Mouse (Mus musculus) embryonic facial prominence, embryonic 12.5 days (tissue): ENCODE measurements at regions not wholly inside any gene's neighbourhood (a gene's known extent, or its start where the extent isn't known, plus 50 kb on each side); places are given as distances from the start of the nearest gene placed in this dataset.

Source experiments
- ATAC-seq: fragments of 200-750 bp; cut with Nextera tagmentation; 2 replicates; pipeline ENCODE4 v1.8.0; 2017; ENCODE audit not compliant: insufficient number of reproducible peaks, insufficient read depth, low FRiP score, low TSS enrichment
- H3K27ac ChIP-seq: fragments of 300-500 bp; sonication (generic); 2 replicates; pipeline ENCODE4 v1.5.1; 2016; ENCODE audit warnings: mild to moderate bottlenecking
- H3K27me3 ChIP-seq: fragments of 300-500 bp; sonication (generic); 2 replicates; pipeline ENCODE4 v1.6.1; 2016; ENCODE audit warnings: mild to moderate bottlenecking, moderate library complexity
- H3K36me3 ChIP-seq: fragments of 300-500 bp; sonication (generic); 2 replicates; pipeline ENCODE4 v1.6.1; 2016; ENCODE audit warnings: mild to moderate bottlenecking
- H3K4me1 ChIP-seq: fragments of 300-500 bp; sonication (generic); 2 replicates; pipeline ENCODE4 v1.6.1; 2016
- H3K4me2 ChIP-seq: fragments of 300-500 bp; sonication (generic); replicated peaks from 2 replicates; pipeline ENCODE4 v1.6.1; 2016; ENCODE audit warnings: mild to moderate bottlenecking, moderate library complexity
- H3K4me3 ChIP-seq: fragments of 300-500 bp; sonication (generic); 2 replicates; pipeline ENCODE4 v1.5.1; 2016; ENCODE audit warnings: mild to moderate bottlenecking
- H3K9ac ChIP-seq: fragments of 300-500 bp; sonication (generic); 2 replicates; pipeline ENCODE4 v1.6.1; 2016; ENCODE audit warnings: mild to moderate bottlenecking, moderate library complexity
- H3K9me3 ChIP-seq: fragments of 300-500 bp; sonication (generic); 2 replicates; pipeline ENCODE4 v1.6.1; 2016; ENCODE audit warnings: mild to moderate bottlenecking, moderate library complexity
- WGBS: fragments of 180-500 bp; shearing (Covaris S2); methylation state at CpG from one replicate; pipeline ENCODE4 v1.1.7; 2016; 5-methylcytosine and 5-hydroxymethylcytosine counted together

DNA sequence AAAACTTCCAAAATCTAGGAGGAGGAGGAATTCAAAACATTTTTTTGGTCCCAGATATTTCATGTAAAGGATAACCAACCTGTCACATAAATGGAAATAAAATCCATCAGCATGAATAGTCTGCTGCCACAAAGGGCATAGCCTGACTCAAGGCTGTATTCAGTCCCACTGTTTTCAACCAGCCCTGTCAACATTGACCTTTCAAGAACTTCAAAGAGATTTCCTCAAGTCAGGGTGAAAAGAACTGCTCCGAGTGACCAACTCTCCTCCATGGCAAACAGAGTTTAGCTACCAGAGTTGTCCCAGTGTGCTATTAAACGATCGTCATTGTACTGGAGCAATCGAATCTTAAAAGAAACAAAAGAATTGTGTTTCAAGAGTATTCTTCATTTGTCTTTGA is 606.5 kb upstream of the Arid1b start:
- no peaks in the 10 kb centered on the region for H3K27me3 ChIP-seq
- no peak overlapping the region for H3K9ac ChIP-seq
- H3K4me2 ChIP-seq: no peak overlapping the region
- no peaks in the 10 kb centered on the region for H3K4me1 ChIP-seq
- no peaks in the 10 kb centered on the region for H3K9me3 ChIP-seq
- no peaks in the 10 kb centered on the region for H3K36me3 ChIP-seq
- H3K4me3 ChIP-seq: no peak overlapping the region
- no peak overlapping the region for H3K27ac ChIP-seq
- ATAC-seq: no peak
- 78% methylated on average over 4 of the region's 4 CpGs for WGBS

- Histone ChIP-seq H3K4me1 (no peaks in the 10 kb centered on the region), H3K9ac (no peak overlapping the region), H3K27ac (no peak overlapping the region), H3K4me2 (no peak overlapping the region), H3K27me3 (no peaks in the 10 kb centered on the region), H3K9me3 (no peaks in the 10 kb centered on the region), H3K4me3 (no peak overlapping the region), H3K36me3 (no peaks in the 10 kb centered on the region)
- ATAC-seq: no peak
- WGBS: 86% methylated on average over 4 of the region's 4 CpGs
These were observed 604.1 kb upstream of the Arid1b start for GRCm38 (mm10) chr17:4390012-4390411.

- Histone ChIP-seq H3K4me1 (no peaks in the 10 kb centered on the region), H3K27me3 (no peaks in the 10 kb centered on the region), H3K36me3 (no peaks in the 10 kb centered on the region), H3K9me3 (no peaks in the 10 kb centered on the region), H3K27ac (no peak overlapping the region), H3K9ac (no peak overlapping the region), H3K4me2 (no peak overlapping the region), H3K4me3 (no peak overlapping the region)
- no peak for ATAC-seq
These were observed 603.6 kb upstream of the Arid1b start for GRCm38 (mm10) chr17:4390577-4390976.

DNA sequence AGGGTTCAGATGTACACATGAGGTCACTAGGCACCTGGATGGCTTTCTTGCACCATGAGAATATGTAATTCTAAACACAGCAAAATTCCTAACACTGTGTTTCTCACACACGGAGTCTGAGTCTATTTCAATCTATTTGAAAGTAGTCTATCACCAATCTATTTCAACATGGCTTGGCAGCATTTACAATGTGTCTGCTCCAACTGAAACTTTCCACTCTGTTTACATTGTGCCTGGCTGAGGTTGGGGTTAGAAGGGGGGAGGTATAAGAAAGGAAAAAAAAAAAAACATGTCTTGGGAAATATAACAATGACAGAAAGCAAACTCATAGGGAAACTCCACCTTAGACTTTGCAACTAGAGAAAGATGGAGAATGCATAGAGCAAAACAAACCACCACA is 602.9 kb upstream of the Arid1b start:
- Histone ChIP-seq H3K27me3 (no peaks in the 10 kb centered on the region), H3K9me3 (no peaks in the 10 kb centered on the region), H3K4me3 (no peak overlapping the region), H3K9ac (no peak overlapping the region), H3K4me2 (no peak overlapping the region), H3K27ac (no peak overlapping the region), H3K4me1 (no peaks in the 10 kb centered on the region), H3K36me3 (no peaks in the 10 kb centered on the region)
- ATAC-seq: no peak
- WGBS: 65% methylated on average over 1 of the region's 1 CpGs

- no peaks in the 10 kb centered on the region for H3K36me3 ChIP-seq
- no peaks in the 10 kb centered on the region for H3K27me3 ChIP-seq
- H3K9me3 ChIP-seq: no peaks in the 10 kb centered on the region
- no peak for ATAC-seq
- 70% methylated on average over 5 of the region's 5 CpGs for WGBS
- H3K4me3 ChIP-seq: no peak overlapping the region
- no peak overlapping the region for H3K27ac ChIP-seq
- no peaks in the 10 kb centered on the region for H3K4me1 ChIP-seq
- no peak overlapping the region for H3K9ac ChIP-seq
- H3K4me2 ChIP-seq: no peak overlapping the region
These were observed 598.0 kb upstream of the Arid1b start for GRCm38 (mm10) chr17:4396119-4396518.

- H3K9ac ChIP-seq: no peak overlapping the region
- no peak overlapping the region for H3K27ac ChIP-seq
- H3K4me2 ChIP-seq: no peak overlapping the region
- no peaks in the 10 kb centered on the region for H3K36me3 ChIP-seq
- no peaks in the 10 kb centered on the region for H3K27me3 ChIP-seq
- no peaks in the 10 kb centered on the region for H3K4me1 ChIP-seq
- WGBS: 83% methylated on average over 5 of the region's 5 CpGs
- H3K4me3 ChIP-seq: no peak overlapping the region
- ATAC-seq: no peak
- no peaks in the 10 kb centered on the region for H3K9me3 ChIP-seq
These were observed 576.4 kb upstream of the Arid1b start for GRCm38 (mm10) chr17:4417686-4418085.

DNA sequence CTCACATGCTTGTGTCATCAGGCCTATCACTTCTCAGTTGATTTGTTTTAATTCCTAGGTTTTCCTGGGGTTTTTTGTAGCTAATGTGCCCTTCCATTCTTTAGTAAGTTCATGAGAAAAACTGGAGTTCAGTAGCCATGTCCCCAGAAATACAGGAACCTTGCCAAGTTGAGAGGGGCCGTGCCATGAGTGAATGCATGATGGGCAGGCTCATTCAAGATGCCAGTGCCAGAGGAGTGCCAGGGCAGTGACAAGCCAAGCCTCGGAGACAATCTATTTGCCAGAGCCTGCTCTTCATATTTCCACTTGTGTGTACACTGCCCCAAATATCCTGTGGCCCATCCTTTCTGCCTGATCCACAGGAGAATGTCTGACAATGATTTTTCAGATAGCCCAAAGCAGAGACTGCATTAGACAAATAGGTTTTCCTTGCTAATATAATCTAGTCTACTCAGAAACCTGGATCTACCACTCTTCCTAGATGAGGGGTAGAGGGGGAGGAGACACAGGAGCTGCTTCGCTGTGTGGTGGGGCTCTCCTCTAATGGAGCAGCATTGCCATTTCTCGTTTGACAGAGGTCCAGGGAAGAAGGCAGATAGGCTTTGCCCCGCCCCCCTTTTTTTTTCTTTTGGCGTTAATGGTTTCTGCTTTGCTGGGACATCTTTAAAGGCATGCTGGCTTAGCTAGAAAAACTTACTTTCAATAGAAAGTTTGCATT is 569.5 kb upstream of the Arid1b start:
- no peaks in the 10 kb centered on the region for H3K27me3 ChIP-seq
- WGBS: 62% methylated on average over 6 of the region's 6 CpGs
- H3K9me3 ChIP-seq: no peaks in the 10 kb centered on the region
- no peak overlapping the region for H3K4me3 ChIP-seq
- H3K36me3 ChIP-seq: no peaks in the 10 kb centered on the region
- H3K9ac ChIP-seq: no peak overlapping the region
- H3K27ac ChIP-seq: no peak overlapping the region
- H3K4me1 ChIP-seq: no peaks in the 10 kb centered on the region
- no peak overlapping the region for H3K4me2 ChIP-seq
- no peak for ATAC-seq

- no peak for ATAC-seq
These were observed 568.8 kb upstream of the Arid1b start for GRCm38 (mm10) chr17:4425342-4425741.

DNA sequence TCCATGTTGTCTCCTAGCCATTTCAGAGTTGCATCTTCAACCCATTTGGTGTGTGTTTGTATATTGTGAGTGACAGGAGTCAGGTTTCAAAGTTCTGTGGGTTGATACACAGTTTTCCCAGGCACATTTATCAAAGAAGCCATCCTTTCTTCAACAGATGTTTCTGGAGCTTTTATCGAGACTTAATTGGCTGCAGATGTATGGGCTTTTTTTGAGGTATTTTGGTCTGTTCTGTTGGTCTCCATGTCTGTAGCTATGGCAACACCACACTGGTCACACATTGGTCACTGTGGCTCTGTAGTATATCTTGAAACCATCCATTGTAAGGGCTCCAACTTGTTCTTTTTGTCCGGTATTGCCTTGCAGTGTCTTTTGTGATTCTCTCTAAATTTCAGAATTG is 565.1 kb upstream of the Arid1b start:
- Histone ChIP-seq H3K4me3 (no peak overlapping the region), H3K4me1 (no peaks in the 10 kb centered on the region), H3K4me2 (no peak overlapping the region), H3K27me3 (no peaks in the 10 kb centered on the region), H3K9me3 (no peaks in the 10 kb centered on the region), H3K36me3 (no peaks in the 10 kb centered on the region), H3K9ac (no peak overlapping the region), H3K27ac (no peak overlapping the region)
- 52% methylated on average over 2 of the region's 2 CpGs for WGBS
- no peak for ATAC-seq

More at GRCm38 (mm10) chr17:4425342-4425741, 568.8 kb upstream of the Arid1b start:
- H3K9me3 ChIP-seq: no peaks in the 10 kb centered on the region
- no peaks in the 10 kb centered on the region for H3K36me3 ChIP-seq
- H3K4me2 ChIP-seq: no peak overlapping the region
- H3K9ac ChIP-seq: no peak overlapping the region
- WGBS: 91% methylated on average over 2 of the region's 2 CpGs
- no peaks in the 10 kb centered on the region for H3K4me1 ChIP-seq
- H3K4me3 ChIP-seq: no peak overlapping the region
- H3K27ac ChIP-seq: no peak overlapping the region
- no peaks in the 10 kb centered on the region for H3K27me3 ChIP-seq

DNA sequence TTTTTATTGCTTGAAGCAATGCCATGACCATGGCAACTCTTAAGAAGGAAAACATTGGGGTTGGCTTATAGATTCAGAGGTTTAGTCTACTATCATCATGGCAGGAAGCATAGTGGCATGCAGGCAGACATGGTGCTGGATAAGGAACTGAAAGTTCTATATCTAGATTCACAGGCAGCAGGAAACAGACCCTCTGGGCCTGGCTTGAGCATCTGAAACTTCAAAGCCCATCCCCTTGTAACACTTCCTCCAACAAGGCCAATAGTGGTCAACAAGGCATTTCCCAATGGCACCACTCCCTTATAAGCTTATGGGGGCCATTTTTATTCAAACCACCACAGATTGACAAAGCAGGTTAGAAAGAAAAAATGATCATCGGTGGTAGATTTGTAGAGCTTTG is 548.5 kb upstream of the Arid1b start:
- Histone ChIP-seq H3K27ac (no peak overlapping the region), H3K9me3 (no peaks in the 10 kb centered on the region), H3K4me3 (no peak overlapping the region), H3K9ac (no peak overlapping the region), H3K4me1 (no peaks in the 10 kb centered on the region), H3K36me3 (no peaks in the 10 kb centered on the region), H3K27me3 (no peaks in the 10 kb centered on the region), H3K4me2 (no peak overlapping the region)
- 91% methylated on average over 1 of the region's 1 CpGs for WGBS
- no peak for ATAC-seq

GRCm38 (mm10) chr17:4457491-4457890 is 536.6 kb upstream of the Arid1b start:
- H3K4me1 ChIP-seq: no peaks in the 10 kb centered on the region
- H3K27ac ChIP-seq: no peak overlapping the region
- 91% methylated on average over 1 of the region's 1 CpGs for WGBS
- no peak for ATAC-seq
- H3K36me3 ChIP-seq: no peaks in the 10 kb centered on the region
- no peak overlapping the region for H3K9ac ChIP-seq
- H3K27me3 ChIP-seq: no peaks in the 10 kb centered on the region
- no peak overlapping the region for H3K4me2 ChIP-seq
- no peaks in the 10 kb centered on the region for H3K9me3 ChIP-seq
- H3K4me3 ChIP-seq: no peak overlapping the region

DNA sequence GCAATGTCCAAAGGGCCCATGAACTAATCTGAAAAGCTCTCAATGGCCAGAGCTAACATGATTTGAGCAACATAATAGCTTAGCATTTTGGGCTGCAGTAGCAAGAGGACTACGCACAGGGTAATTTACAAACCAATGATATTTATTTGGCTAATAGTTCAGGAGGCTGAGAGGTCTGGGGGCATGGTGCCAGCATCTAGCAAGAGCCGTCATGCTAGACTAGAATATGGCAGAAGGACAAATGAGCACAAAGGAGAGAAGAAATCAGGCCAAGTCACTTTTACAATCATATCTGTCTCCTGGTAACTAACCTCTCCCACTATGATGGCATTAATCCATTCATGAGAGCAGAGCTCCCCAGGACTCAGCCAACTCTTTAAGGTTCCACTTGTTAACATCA is 532.6 kb upstream of the Arid1b start:
- no peaks in the 10 kb centered on the region for H3K4me1 ChIP-seq
- no peak overlapping the region for H3K27ac ChIP-seq
- no peak overlapping the region for H3K4me2 ChIP-seq
- no peak for ATAC-seq
- H3K36me3 ChIP-seq: no peaks in the 10 kb centered on the region
- H3K27me3 ChIP-seq: no peaks in the 10 kb centered on the region
- no peaks in the 10 kb centered on the region for H3K9me3 ChIP-seq
- no peak overlapping the region for H3K9ac ChIP-seq
- H3K4me3 ChIP-seq: no peak overlapping the region
- WGBS: 90% methylated on average over 2 of the region's 2 CpGs
